In the genomic region with DNA sequence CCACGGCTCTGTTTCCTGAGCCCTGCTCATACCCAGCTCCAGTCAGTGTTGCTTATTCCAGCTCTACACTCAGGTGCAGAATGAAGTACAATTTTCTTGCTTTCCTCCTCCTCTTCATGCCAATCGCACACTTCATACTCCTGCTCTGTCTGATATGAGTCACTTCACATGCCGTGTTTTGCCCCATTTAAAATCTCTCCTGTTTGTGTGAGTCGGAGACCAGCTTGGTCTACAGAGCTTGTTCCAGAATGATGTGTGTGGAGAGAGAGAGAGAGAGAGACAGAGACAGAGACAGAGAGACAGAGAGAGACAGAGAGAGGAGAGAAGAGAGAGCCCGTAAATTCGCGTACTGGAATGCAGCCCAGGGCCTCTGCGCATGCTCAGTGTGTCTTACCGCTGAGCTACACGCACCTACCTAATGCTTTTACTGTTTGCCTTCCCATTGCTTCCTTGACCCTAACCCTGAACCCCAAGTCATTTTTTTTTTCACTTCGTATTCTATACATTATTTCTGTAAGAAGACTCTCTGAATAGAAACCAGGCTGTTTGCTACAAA, we compare ENCODE assay signal across 19 mouse cellular contexts. TPM values are rescaled to one million over a fixed set of nuclear protein-coding genes. Genes with fewer than 3 reads are reported as not detected.
DNase-seq lines count a peak whose midpoint lies in the region; ATAC-seq and TF ChIP-seq lines count a peak whose summit lies in the region.
"Had no signal": no experiment of that assay in that cellular context is flagged by ENCODE, and none has a peak within 500 bp of the region (broad histone marks: within the 10 kb centered on the region; RNA-seq: fewer than 3 reads in every experiment).

No protein-coding gene starts in this region.

- H3K4me2 ChIP-seq in midbrain, embryonic 11.5 days, result no peak overlapping the region
- H3K4me2 ChIP-seq: embryonic facial prominence, embryonic 12.5 days; liver, embryonic 12.5 days; lung, embryonic 14.5 days had no signal

- H3K4me1 ChIP-seq in testis, adult 2 months (ENCODE audit: control insufficient read depth, insufficient read depth, low read length), result no peaks in the 10 kb centered on the region; the same call in 1 of the 2 replicates
- H3K4me1 ChIP-seq in embryonic facial prominence, embryonic 10.5 days, result peaks cover 20% of the 10 kb centered on the region
- peaks cover 8% of the 10 kb centered on the region; the same call in 1 of the 2 replicates for H3K4me1 ChIP-seq in midbrain, embryonic 11.5 days (ENCODE audit: control insufficient read depth, insufficient read depth, low read length)

- H3K9me3 ChIP-seq in embryonic facial prominence, embryonic 10.5 days, result no peaks in the 10 kb centered on the region
- H3K9me3 ChIP-seq in midbrain, embryonic 11.5 days (ENCODE audit: control insufficient read depth, low read length), result no peaks in the 10 kb centered on the region
- H3K9me3 ChIP-seq: embryonic facial prominence, embryonic 12.5 days; limb, embryonic 10.5 days; liver, embryonic 12.5 days; midbrain, embryonic 10.5 days had no signal

- H3K27ac ChIP-seq in testis, adult 2 months (ENCODE audit: control insufficient read depth, insufficient read depth, low read depth, low read length), result peak overlapping the region; percentile 97; the same call in 1 of the 2 replicates
- no peak overlapping the region for H3K27ac ChIP-seq in embryonic facial prominence, embryonic 10.5 days (replicated peaks)
- no peak overlapping the region for H3K27ac ChIP-seq in midbrain, embryonic 11.5 days (ENCODE audit: low read depth, low read length)
- H3K27ac ChIP-seq: embryonic facial prominence, embryonic 12.5 days; limb, embryonic 10.5 days; liver, embryonic 12.5 days; midbrain, embryonic 10.5 days had no signal

- H3K36me3 ChIP-seq in testis, adult 2 months (ENCODE audit: control insufficient read depth, insufficient read depth, low read length), result no peaks in the 10 kb centered on the region; the same call in 1 of the 2 replicates
- no peaks in the 10 kb centered on the region for H3K36me3 ChIP-seq in embryonic facial prominence, embryonic 10.5 days (replicated peaks)
- no peaks in the 10 kb centered on the region for H3K36me3 ChIP-seq in midbrain, embryonic 11.5 days (ENCODE audit: control insufficient read depth, insufficient read depth, low read length)
- H3K36me3 ChIP-seq: embryonic facial prominence, embryonic 12.5 days; limb, embryonic 10.5 days; liver, embryonic 12.5 days; midbrain, embryonic 10.5 days had no signal

- 90% methylated on average over 11 of the region's 11 CpGs for WGBS in embryonic facial prominence, embryonic 10.5 days
- 91% methylated on average over 11 of the region's 11 CpGs for WGBS in midbrain, embryonic 11.5 days

- TF ChIP-seq POLR2A in testis, adult 2 months (IDR thresholded peaks at IDR 0.05; ENCODE audit: control insufficient read depth, low read depth, low read length), result no peak

- no peak for TF ChIP-seq CTCF in testis, adult 2 months (IDR thresholded peaks at IDR 0.05; ENCODE audit: control insufficient read depth, insufficient read depth, insufficient replicate concordance, low read depth, low read length)

- ATAC-seq in frontal cortex, adult (ENCODE audit: low TSS enrichment), result peak; percentile 75
- ATAC-seq in midbrain, embryonic 11.5 days (ENCODE audit: low FRiP score), result no peak
- ATAC-seq: activated CD4-positive, CD25-positive, alpha-beta regulatory T cell, adult 4 months; liver, embryonic 12.5 days had no signal

- no peak for DNase-seq in frontal cortex, postnatal 25 days (ENCODE audit: low spot score in 2 of 2)
- no peak for DNase-seq in testis, postnatal 14 days (ENCODE audit: low spot score)
- DNase-seq in cerebellum, adult 8-10 months, result peak; percentile 53
- no peak for DNase-seq in embryonic facial prominence, embryonic 10.5 days (ENCODE audit: low spot score)
- DNase-seq in midbrain, embryonic 11.5 days (ENCODE audit: low spot score, missing footprints), result no peak
- DNase-seq: adrenal gland, postnatal 14 days; B cell, adult 2 months; heart, adult 18-20 months; lung, embryonic 14.5 days; lung, postnatal 4 days; right cerebral cortex, postnatal 14 days; thymus, postnatal 36 days had no signal

- H3K4me3 ChIP-seq in testis, adult 2 months (ENCODE audit: control insufficient read depth, low read depth, low read length), result peak overlapping the region; percentile 93
- no peak overlapping the region for H3K4me3 ChIP-seq in embryonic facial prominence, embryonic 10.5 days
- H3K4me3 ChIP-seq in midbrain, embryonic 11.5 days (ENCODE audit: low read depth, low read length), result no peak overlapping the region
- H3K4me3 ChIP-seq: embryonic facial prominence, embryonic 12.5 days; limb, embryonic 10.5 days; liver, embryonic 12.5 days; midbrain, embryonic 10.5 days had no signal

- H3K9ac ChIP-seq in midbrain, embryonic 11.5 days (ENCODE audit: low read length), result no peak overlapping the region
- H3K9ac ChIP-seq: embryonic facial prominence, embryonic 12.5 days; liver, embryonic 12.5 days; lung, embryonic 14.5 days had no signal

- no peaks in the 10 kb centered on the region for H3K27me3 ChIP-seq in testis, adult 2 months (ENCODE audit: control insufficient read depth, insufficient read depth, low read length)
- peaks cover 8% of the 10 kb centered on the region; the same call in 1 of the 2 replicates for H3K27me3 ChIP-seq in embryonic facial prominence, embryonic 10.5 days (replicated peaks; ENCODE audit: low read depth, poor library complexity, severe bottlenecking)
- no peaks in the 10 kb centered on the region for H3K27me3 ChIP-seq in midbrain, embryonic 11.5 days (ENCODE audit: control insufficient read depth, insufficient read depth, low read length)
- H3K27me3 ChIP-seq: embryonic facial prominence, embryonic 12.5 days; liver, embryonic 12.5 days had no signal

RNA-seq across cellular contexts. Expression of gene Slc2a3, which starts 30.6 kb away (rescaled TPM):
- 703 and 947 TPM in 2 replicates for polyA plus RNA-seq in testis, adult 2 months (2012; rRNA removed)
- polyA plus RNA-seq in embryonic facial prominence, embryonic 10.5 days (2016; fragmentation: Nextera tagmentation; extraction: Ambion mirVana), result 55.4 and 68.4 TPM in 2 replicates
- 24.4 and 25.5 TPM in 2 replicates for polyA plus RNA-seq in midbrain, embryonic 11.5 days (2014; fragmentation: Nextera tagmentation; extraction: Ambion mirVana)

RNA-seq across cellular contexts. Expression of gene Foxj2, which starts 48.9 kb away (rescaled TPM):
- 3.0 and 3.7 TPM in 2 replicates for polyA plus RNA-seq in testis, adult 2 months (2012; rRNA removed)
- 2.9 and 3.0 TPM in 2 replicates for polyA plus RNA-seq in embryonic facial prominence, embryonic 10.5 days (2016; fragmentation: Nextera tagmentation; extraction: Ambion mirVana)
- polyA plus RNA-seq in midbrain, embryonic 11.5 days (2014; fragmentation: Nextera tagmentation; extraction: Ambion mirVana), result 3.0 and 3.6 TPM in 2 replicates

Comparison
In these comparisons a context has a peak if more than half of its experiments do, and no peak if none do; other contexts are left out.
1. RNA of gene Slc2a3, which starts 30.6 kb away (polyA plus RNA-seq): 703 to 947 TPM in testis, adult 2 months; 55.4 to 68.4 TPM in embryonic facial prominence, embryonic 10.5 days and 24.4 to 25.5 TPM in midbrain, embryonic 11.5 days; every median in the first group is over 10 times any median in the second.